Mouse (Mus musculus): ENCODE measurements around the gene Sfpq. TPM values are rescaled to one million over a fixed set of nuclear protein-coding genes. Genes with fewer than 3 reads are reported as not detected.
"Not testable (repeated sequence)": the region's sequence is repeated elsewhere in the genome, so short reads cannot be mapped to it uniquely, and the experiment has no call there.

The Sfpq gene
- total and polyA plus RNA-seq, 3 experiments: 146 to 560 (median 170) TPM

DNA sequence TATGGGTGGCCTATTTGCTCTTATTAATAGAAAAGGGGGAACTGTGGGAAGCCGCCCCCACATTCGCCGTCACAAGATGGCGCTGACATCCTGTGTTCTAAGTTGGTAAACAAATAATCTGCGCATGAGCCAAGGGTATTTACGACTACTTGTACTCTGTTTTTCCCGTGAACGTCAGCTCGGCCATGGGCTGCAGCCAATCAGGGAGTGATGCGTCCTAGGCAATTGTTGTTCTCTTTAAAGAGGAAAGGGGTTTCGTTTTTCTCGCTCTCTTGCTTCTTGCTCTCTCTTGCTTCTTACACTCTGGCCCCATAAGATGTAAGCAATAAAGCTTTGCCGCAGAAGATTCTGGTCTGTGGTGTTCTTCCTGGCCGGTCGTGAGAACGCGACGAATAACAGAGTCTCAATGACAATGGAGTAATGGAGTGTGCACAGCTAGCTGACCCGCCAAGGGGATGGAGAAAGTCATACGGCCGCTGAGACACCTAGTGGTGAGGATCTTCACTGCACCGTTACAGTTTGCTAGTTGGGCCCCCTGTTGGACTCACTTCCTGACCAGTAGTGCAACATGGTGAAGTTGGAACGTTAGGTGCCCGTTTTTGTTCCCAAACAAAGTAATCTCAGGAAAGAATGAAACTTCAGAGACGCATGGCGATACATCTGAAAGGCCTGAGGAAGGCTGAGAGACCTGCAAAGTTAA lies 5.7 kb upstream of the Sfpq start:
- H3K9me3 ChIP-seq (replicated peaks; ENCODE audit: low read length); H3K4me3 ChIP-seq (replicated peaks in 1 of 3; ENCODE audit: low read depth in 2 of 3, low read length in 2 of 3, poor library complexity in 1 of 3); H3K4me1 ChIP-seq (ENCODE audit: control insufficient read depth in 1 of 2, insufficient read depth in 2 of 2); H3K79me2 ChIP-seq (replicated peaks; ENCODE audit: control insufficient read depth, extremely low read depth, insufficient read depth, poor library complexity, severe bottlenecking); H3K9ac ChIP-seq (ENCODE audit: insufficient read depth, low read depth); H3K27ac ChIP-seq (ENCODE audit: insufficient read depth, low read depth); H3K4me2 ChIP-seq (ENCODE audit: insufficient read depth, low read depth, poor library complexity, severe bottlenecking); H3K27me3 ChIP-seq (replicated peaks); dilution Hi-C loops (cut with MboI; ENCODE audit: extremely low pct_ligation_motif_present, extremely low pct_unique_long_range_greater_than_20kb, low sequenced_read_pairs); in situ Hi-C loops (cut with MboI; ENCODE audit: low pct_ligation_motif_present, low pct_unique_long_range_greater_than_20kb, low sequenced_read_pairs); H3K36me3 ChIP-seq (replicated peaks in 1 of 2; ENCODE audit: control insufficient read depth in 1 of 2, insufficient read depth in 1 of 2, low read length in 1 of 2): not testable (repeated sequence)
- TF ChIP-seq SMC3 (IDR thresholded peaks at IDR 0.05; ENCODE audit: low read depth, low read length) (peak; percentile 60), MYC (IDR thresholded peaks at IDR 0.05; ENCODE audit: low read depth, low read length) (0 out of 2 replicates have a peak, but pooled peaks have one; percentile 14), RAD21 (IDR thresholded peaks at IDR 0.05; ENCODE audit: low read depth, low read length) (peak; percentile 58), ELF1 (IDR thresholded peaks at IDR 0.05; ENCODE audit: low read depth, low read length) (peak; percentile 62), POLR2A (IDR thresholded peaks at IDR 0.05; ENCODE audit: low read depth, low read length) (0 out of 2 replicates have a peak, but pooled peaks have one; percentile 39), NELFE (IDR thresholded peaks at IDR 0.05; ENCODE audit: low read depth, low read length) (0 out of 2 replicates have a peak, but pooled peaks have one; percentile 29), CTCF (conservative IDR thresholded peaks at IDR 0.05 in 1 of 2, IDR thresholded peaks at IDR 0.05 in 1 of 2; ENCODE audit: low read depth in 2 of 2, low read length in 2 of 2) (peak; percentile 69 to 94)
- peak; percentile 81 for DNase-seq (ENCODE audit: extremely low read depth)

DNA sequence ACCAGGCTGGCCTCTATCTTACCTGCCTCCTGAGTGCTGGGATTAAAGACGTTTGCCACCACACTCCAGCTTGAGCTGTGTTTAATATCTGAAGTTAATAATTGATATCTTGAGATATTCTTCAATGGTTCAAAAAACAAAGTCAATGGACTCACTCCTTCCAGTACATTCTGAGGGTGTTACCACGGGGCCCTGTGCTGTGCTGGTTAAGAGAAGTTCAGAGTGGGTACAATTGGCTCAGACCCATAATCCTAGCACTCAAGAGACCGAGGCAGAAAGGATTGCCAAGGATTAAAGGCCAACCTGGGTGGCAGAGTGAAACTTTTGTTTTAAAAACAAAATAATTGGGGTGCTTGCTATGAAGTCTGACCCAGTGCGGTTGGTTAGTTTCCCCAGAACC lies 4.8 kb upstream of the Sfpq start:
- peaks cover 0 to 9% of the 10 kb centered on the region in 2 experiments; a peak in 2 of 4 replicates for H3K4me1 ChIP-seq (ENCODE audit: control insufficient read depth in 1 of 2, insufficient read depth in 2 of 2)
- H3K79me2 ChIP-seq (replicated peaks; ENCODE audit: control insufficient read depth, extremely low read depth, insufficient read depth, poor library complexity, severe bottlenecking): peaks cover 2% of the 10 kb centered on the region
- no peak overlapping the region for H3K9ac ChIP-seq (ENCODE audit: insufficient read depth, low read depth)
- H3K36me3 ChIP-seq (replicated peaks in 1 of 2; ENCODE audit: control insufficient read depth in 1 of 2, insufficient read depth in 1 of 2, low read length in 1 of 2): no peaks in the 10 kb centered on the region
- dilution Hi-C loops (cut with MboI; ENCODE audit: extremely low pct_ligation_motif_present, extremely low pct_unique_long_range_greater_than_20kb, low sequenced_read_pairs): no loop called here
- no peak overlapping the region for H3K27ac ChIP-seq (ENCODE audit: insufficient read depth, low read depth)
- in situ Hi-C loops (cut with MboI; ENCODE audit: low pct_ligation_motif_present, low pct_unique_long_range_greater_than_20kb, low sequenced_read_pairs): no loop called here
- no peak overlapping the region for H3K4me3 ChIP-seq (replicated peaks in 1 of 3; ENCODE audit: low read depth in 2 of 3, low read length in 2 of 3, poor library complexity in 1 of 3)
- no peak for DNase-seq (ENCODE audit: extremely low read depth)
- TF ChIP-seq ELF1 (IDR thresholded peaks at IDR 0.05; ENCODE audit: low read depth, low read length): no peak
- no peak for TF ChIP-seq NELFE (IDR thresholded peaks at IDR 0.05; ENCODE audit: low read depth, low read length)
- TF ChIP-seq CTCF (conservative IDR thresholded peaks at IDR 0.05 in 1 of 2, IDR thresholded peaks at IDR 0.05 in 1 of 2; ENCODE audit: low read depth in 2 of 2, low read length in 2 of 2): no peak
- no peak for TF ChIP-seq MEF2A (IDR thresholded peaks at IDR 0.05; ENCODE audit: borderline replicate concordance, low read depth, low read length)
- no peak for TF ChIP-seq POLR2AphosphoS2 (IDR thresholded peaks at IDR 0.05; ENCODE audit: low read depth, low read length)
- TF ChIP-seq ZKSCAN1 (IDR thresholded peaks at IDR 0.05; ENCODE audit: borderline replicate concordance, low read depth, low read length): no peak
- TF ChIP-seq RCOR1 (conservative IDR thresholded peaks at IDR 0.05; ENCODE audit: low read depth, low read length): no peak
- no peak for TF ChIP-seq SMC3 (IDR thresholded peaks at IDR 0.05; ENCODE audit: low read depth, low read length)
- no peak for TF ChIP-seq SIN3A (IDR thresholded peaks at IDR 0.05; ENCODE audit: low read length)
- no peak for TF ChIP-seq BHLHE40 (IDR thresholded peaks at IDR 0.05; ENCODE audit: low read depth, low read length)
- TF ChIP-seq POLR2A (IDR thresholded peaks at IDR 0.05; ENCODE audit: low read depth, low read length): no peak
- no peak for TF ChIP-seq NRF1 (IDR thresholded peaks at IDR 0.05; ENCODE audit: low read depth, low read length)
- TF ChIP-seq MAX (IDR thresholded peaks at IDR 0.05; ENCODE audit: low read length): no peak
- no peak for TF ChIP-seq UBTF (IDR thresholded peaks at IDR 0.05; ENCODE audit: low read depth, low read length)
- TF ChIP-seq MXI1 (IDR thresholded peaks at IDR 0.05; ENCODE audit: low read depth, low read length): no peak
- TF ChIP-seq E2F4 (IDR thresholded peaks at IDR 0.05; ENCODE audit: insufficient replicate concordance, low read depth, low read length): no peak
- no peak for TF ChIP-seq TCF12 (IDR thresholded peaks at IDR 0.05; ENCODE audit: low read depth, low read length)
- no peak for TF ChIP-seq JUN (IDR thresholded peaks at IDR 0.05; ENCODE audit: insufficient read depth, low read depth, low read length)
- H3K4me2 ChIP-seq (ENCODE audit: insufficient read depth, low read depth, poor library complexity, severe bottlenecking): no peak overlapping the region
- H3K9me3 ChIP-seq (replicated peaks; ENCODE audit: low read length): no peaks in the 10 kb centered on the region
- no peaks in the 10 kb centered on the region for H3K27me3 ChIP-seq (replicated peaks)
